12 mouse cellular contexts compared by ENCODE assay signal in genomic region chr16:33755961-33756360, GRCm38 (mm10). TPM values are rescaled to one million over a fixed set of nuclear protein-coding genes. Genes with fewer than 3 reads are reported as not detected.
DNase-seq lines count a peak whose midpoint lies in the region; ATAC-seq and TF ChIP-seq lines count a peak whose summit lies in the region.
"Had no signal": no experiment of that assay in that cellular context is flagged by ENCODE, and none has a peak within 500 bp of the region (broad histone marks: within the 10 kb centered on the region; RNA-seq: fewer than 3 reads in every experiment).

No protein-coding gene starts in this region.

- TF ChIP-seq POLR2A in bone marrow, adult 2 months (IDR thresholded peaks at IDR 0.05; ENCODE audit: borderline replicate concordance, control insufficient read depth, low read depth, low read length), result no peak

- H3K4me1 ChIP-seq in lung, postnatal 0 days (ENCODE audit: insufficient read depth, low read depth, low read length), result no peaks in the 10 kb centered on the region
- H3K4me1 ChIP-seq in bone marrow, adult 2 months (ENCODE audit: control insufficient read depth, insufficient read depth, low read length), result peaks cover 3% of the 10 kb centered on the region

- H3K27me3 ChIP-seq in lung, postnatal 0 days (replicated peaks; ENCODE audit: insufficient read depth, low read length), result no peaks in the 10 kb centered on the region

- TF ChIP-seq EP300 in lung, postnatal 0 days (IDR thresholded peaks at IDR 0.05), result no peak

- H3K27ac ChIP-seq in lung, postnatal 0 days (ENCODE audit: low read length), result no peak overlapping the region
- H3K27ac ChIP-seq in bone marrow, adult 2 months (ENCODE audit: control insufficient read depth, insufficient read depth, low read depth, low read length, poor library complexity), result peak overlapping the region; percentile 31
- H3K27ac ChIP-seq: limb, embryonic 10.5 days had no signal

- H3K9ac ChIP-seq in lung, postnatal 0 days (replicated peaks; ENCODE audit: low read depth), result no peak overlapping the region

- no peak overlapping the region for H3K4me3 ChIP-seq in lung, postnatal 0 days (ENCODE audit: low read depth, low read length)
- H3K4me3 ChIP-seq in bone marrow, adult 2 months (replicated peaks; ENCODE audit: control insufficient read depth, low read depth, low read length), result peak overlapping the region; percentile 61
- H3K4me3 ChIP-seq: limb, embryonic 10.5 days had no signal

- DNase-seq in lung, postnatal 36 days, result peak; percentile 65
- DNase-seq in lung, postnatal 0 days (ENCODE audit: low spot score), result no peak
- DNase-seq in ovary, postnatal 36 days (ENCODE audit: low spot score), result no peak
- DNase-seq in embryo, embryonic 9.5 days (ENCODE audit: extremely low spot score), result no peak
- DNase-seq in neural tube, embryonic 10.5 days (ENCODE audit: extremely low spot score, low spot score), result no peak
- DNase-seq: kidney, postnatal 4 days had no signal

- no peaks in the 10 kb centered on the region for H3K9me3 ChIP-seq in lung, postnatal 0 days (ENCODE audit: low read length)
- H3K9me3 ChIP-seq: limb, embryonic 10.5 days had no signal

- H3K36me3 ChIP-seq in lung, postnatal 0 days (ENCODE audit: insufficient read depth, low read length), result peaks cover 13% of the 10 kb centered on the region; the same call in 1 of the 2 replicates

- H3K4me2 ChIP-seq in lung, postnatal 0 days (replicated peaks; ENCODE audit: low read depth, low read length), result no peak overlapping the region

- TF ChIP-seq CTCF in lung, postnatal 0 days (IDR thresholded peaks at IDR 0.05), result no peak
- no peak for TF ChIP-seq CTCF in bone marrow, adult 2 months (IDR thresholded peaks at IDR 0.05; ENCODE audit: control insufficient read depth, insufficient read depth, low read length)

- 55% methylated on average over 16 of the region's 16 CpGs for WGBS in lung, postnatal 0 days
- WGBS in bone marrow, adult 2 months, result 6% methylated on average over 16 of the region's 16 CpGs

- no peak for ATAC-seq in lung, postnatal 0 days
- peak; percentile 14 to 37 for ATAC-seq in hematopoietic stem cell, adult 5-6 weeks (replicated peaks in 1 of 2; ENCODE audit: insufficient read depth in 1 of 2, low FRiP score in 2 of 2, low TSS enrichment in 1 of 2, low read depth in 1 of 2, poor library complexity in 2 of 2, severe bottlenecking in 2 of 2)
- peak; percentile 45 for ATAC-seq in megakaryocyte progenitor cell, adult 5-6 weeks (replicated peaks; ENCODE audit: poor library complexity)
- ATAC-seq: activated CD4-positive, CD25-positive, alpha-beta regulatory T cell, adult 4 months had no signal

RNA-seq across cellular contexts. Expression of gene Muc13, which starts 37.9 kb away (rescaled TPM):
- 0.08 and 0.11 TPM in 2 replicates for polyA plus RNA-seq in lung, postnatal 0 days (2015; fragmentation: Nextera tagmentation; extraction: Ambion mirVana)
- polyA plus RNA-seq in bone marrow, adult 2 months (2011; ENCODE audit: insufficient read depth, insufficient read length, low replicate concordance, missing spikeins), result 5.4 and 6.4 TPM in 2 replicates
- 164 and 205 TPM in 2 replicates for total RNA-seq in hematopoietic stem cell, adult 5-6 weeks (2017)
- 52.3 and 76.8 TPM in 2 replicates for total RNA-seq in megakaryocyte progenitor cell, adult 5-6 weeks (2015)
- 41.4 and 61.6 TPM in 2 replicates for total RNA-seq in megakaryocyte progenitor cell, adult 5-6 weeks (2017)
- polyA plus RNA-seq: heart, embryonic 14.5 days had no signal
